Mouse (Mus musculus): ENCODE measurements around the gene Kif18b.

DNA sequence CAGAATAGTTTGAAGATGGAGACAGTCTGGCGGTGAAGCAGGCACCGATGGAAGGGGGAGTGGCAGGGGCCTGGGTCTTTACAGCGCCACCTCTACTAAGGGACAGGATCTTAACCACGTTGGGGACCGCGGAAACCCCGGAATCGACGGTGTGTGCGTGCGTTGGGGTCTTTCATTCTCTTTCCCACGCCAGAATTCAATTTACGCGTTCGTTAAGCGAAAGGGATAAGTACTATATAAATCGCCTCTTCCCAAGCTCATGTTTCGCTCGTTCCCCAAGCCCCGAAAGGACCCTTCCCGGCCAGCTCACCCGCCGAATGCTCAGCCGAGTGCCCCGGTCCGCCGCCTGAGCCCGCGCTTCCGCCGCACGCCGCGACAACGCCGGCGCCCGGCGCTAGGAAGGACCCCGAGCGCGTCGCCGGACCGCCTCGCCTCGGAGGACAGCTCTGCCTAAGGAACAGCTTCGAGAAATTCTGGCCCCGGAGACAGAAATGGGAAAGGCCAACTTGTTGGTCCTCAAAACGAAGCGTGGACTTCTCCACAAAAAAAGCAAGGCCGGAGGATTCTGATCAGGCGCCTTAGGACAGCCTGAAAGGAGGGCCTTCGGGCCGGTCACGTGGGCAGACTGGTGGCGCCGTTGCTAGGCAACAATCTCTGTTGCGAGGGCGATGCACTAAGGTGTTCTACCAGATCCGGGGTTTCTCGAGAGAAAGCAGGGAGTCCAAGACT is 44.2 kb downstream of the Kif18b start, which contains the start of the genes Eftud2 and Ccdc103:
- TF ChIP-seq POLR2A (IDR thresholded peaks at IDR 0.05; ENCODE audit: low read depth, low read length) (peak; percentile 76), CTCF (IDR thresholded peaks at IDR 0.05; ENCODE audit: borderline replicate concordance, insufficient read depth, low read length) (no peak)
